In genomic region chr7:139389213-139389761, GRCm38 (mm10) we compare ENCODE assay signal across 8 mouse cellular contexts. TPM values are rescaled to one million over a fixed set of nuclear protein-coding genes. Genes with fewer than 3 reads are reported as not detected.
DNase-seq lines count a peak whose midpoint lies in the region; ATAC-seq and TF ChIP-seq lines count a peak whose summit lies in the region.

No protein-coding gene starts in this region.

- peak overlapping the region; percentile 85 for H3K4me2 ChIP-seq in forebrain, embryonic 13.5 days
- peak overlapping the region; percentile 81 for H3K4me2 ChIP-seq in midbrain, embryonic 14.5 days (ENCODE audit: low read length)

- no peaks in the 10 kb centered on the region for H3K9me3 ChIP-seq in forebrain, embryonic 13.5 days (replicated peaks)
- no peaks in the 10 kb centered on the region for H3K9me3 ChIP-seq in midbrain, embryonic 14.5 days (ENCODE audit: control insufficient read depth, low read length)

- intact Hi-C loops in left cerebral cortex, postnatal 36 days (cut with DNase I), result loop anchor here (10.0 kb wide), 1 partner anchor 154 kb away; no protein-coding TSS in a partner anchor

- WGBS in kidney, adult 2 months, result 2% methylated on average over 51 of the region's 53 CpGs
- 2% methylated on average over 37 of the region's 53 CpGs for WGBS in forebrain, embryonic 13.5 days
- under 1% methylated on average over 26 of the region's 53 CpGs for WGBS in midbrain, embryonic 14.5 days

- peak overlapping the region; percentile 56 for H3K27ac ChIP-seq in kidney, adult 2 months (ENCODE audit: insufficient read depth, low read depth, low read length)
- H3K27ac ChIP-seq in forebrain, embryonic 13.5 days, result peak overlapping the region; percentile 48
- peak overlapping the region; percentile 57 for H3K27ac ChIP-seq in midbrain, embryonic 14.5 days (replicated peaks; ENCODE audit: low read depth, low read length)

- H3K4me3 ChIP-seq in kidney, adult 2 months (ENCODE audit: insufficient read depth, low read depth, low read length), result peak overlapping the region; percentile 83
- peak overlapping the region; percentile 76 for H3K4me3 ChIP-seq in forebrain, embryonic 13.5 days
- H3K4me3 ChIP-seq in midbrain, embryonic 14.5 days (replicated peaks; ENCODE audit: low read depth, low read length), result peak overlapping the region; percentile 83

- TF ChIP-seq POLR2A in kidney, adult 2 months (IDR thresholded peaks at IDR 0.05; ENCODE audit: low read depth, low read length), result no peak

- peak overlapping the region; percentile 86 for H3K9ac ChIP-seq in forebrain, embryonic 13.5 days
- H3K9ac ChIP-seq in midbrain, embryonic 14.5 days (replicated peaks; ENCODE audit: low read length), result peak overlapping the region; percentile 84

- peak; percentile 69 for ATAC-seq in forebrain, embryonic 13.5 days
- peak; percentile 3; the same call in 1 of the 2 replicates for ATAC-seq in midbrain, embryonic 14.5 days (ENCODE audit: low FRiP score, low TSS enrichment)

- peak; percentile 36 for DNase-seq in kidney, adult 2 months
- no peak for DNase-seq in kidney, postnatal 14 days
- peak; percentile 48 for DNase-seq in R1 (ENCODE audit: low read depth, low spot score)
- DNase-seq in kidney, postnatal 10 days, result peak; percentile 60
- DNase-seq in midbrain, embryonic 14.5 days, result peak; percentile 61
- no peak for DNase-seq in thymus, postnatal 25 days
- no peak for DNase-seq in left cerebral cortex, postnatal 36 days (ENCODE audit: low spot score in 2 of 2)

- H3K36me3 ChIP-seq in kidney, adult 2 months (ENCODE audit: control insufficient read depth, insufficient read depth, low read length), result no peaks in the 10 kb centered on the region
- no peaks in the 10 kb centered on the region for H3K36me3 ChIP-seq in forebrain, embryonic 13.5 days (ENCODE audit: poor library complexity, severe bottlenecking)
- H3K36me3 ChIP-seq in midbrain, embryonic 14.5 days (ENCODE audit: control insufficient read depth, insufficient read depth, low read length), result no peaks in the 10 kb centered on the region

- no peaks in the 10 kb centered on the region for H3K27me3 ChIP-seq in kidney, adult 2 months (replicated peaks; ENCODE audit: control insufficient read depth, insufficient read depth, low read length)
- no peaks in the 10 kb centered on the region for H3K27me3 ChIP-seq in forebrain, embryonic 13.5 days
- H3K27me3 ChIP-seq in midbrain, embryonic 14.5 days (ENCODE audit: control insufficient read depth, insufficient read depth, low read length), result no peaks in the 10 kb centered on the region

- peaks cover 12% of the 10 kb centered on the region for H3K4me1 ChIP-seq in kidney, adult 2 months (ENCODE audit: control insufficient read depth, insufficient read depth, low read length)
- peaks cover 43% of the 10 kb centered on the region for H3K4me1 ChIP-seq in forebrain, embryonic 13.5 days
- H3K4me1 ChIP-seq in midbrain, embryonic 14.5 days (ENCODE audit: control insufficient read depth, insufficient read depth, low read length), result peaks cover 21% of the 10 kb centered on the region

- TF ChIP-seq CTCF in kidney, adult 2 months (conservative IDR thresholded peaks at IDR 0.05; ENCODE audit: insufficient read depth, insufficient read length, low read depth, low read length), result no peak

RNA-seq across cellular contexts. Expression of gene Inpp5a, which starts 0.4 kb away (rescaled TPM):
- polyA plus RNA-seq in kidney, adult 2 months (2012; rRNA removed), result 25.1 and 27.5 TPM in 2 replicates
- 9.7 and 11.1 TPM in 2 replicates for polyA plus RNA-seq in forebrain, embryonic 13.5 days (2015; fragmentation: Nextera tagmentation; extraction: Ambion mirVana)
- polyA plus RNA-seq in midbrain, embryonic 14.5 days (2014; fragmentation: Nextera tagmentation; extraction: Ambion mirVana), result 21.0 and 23.0 TPM in 2 replicates
- total RNA-seq in left cerebral cortex, postnatal 36 days (2021), result 10 to 100 TPM; 56.5 to 60.1 TPM

Comparison
In these comparisons a context has a peak if more than half of its experiments do, and no peak if none do; other contexts are left out.
1. DNase-seq: peak in kidney, adult 2 months (single experiment), R1 (single experiment), kidney, postnatal 10 days (single experiment) and midbrain, embryonic 14.5 days (single experiment); none in kidney, postnatal 14 days (single experiment), thymus, postnatal 25 days (single experiment) and left cerebral cortex, postnatal 36 days (0 of 2).
2. Peak in every context shown above with its lines, with median percentiles within 50 percentile points of each other: H3K27ac ChIP-seq and H3K4me3 ChIP-seq.